Mouse (Mus musculus) cerebellum, postnatal 25 days (tissue): ENCODE measurements around the gene Hdhd3.
A peak's percentile ranks its signal among the peaks of the same experiment; 100 is the strongest.

Source experiments
- DNase-seq, 2 experiments: peaks; one replicate each; pipeline ENCODE4 v3.0.0; 2021; ENCODE audit warnings: mixed read lengths in 2 of 2

Gene Hdhd3

DNA sequence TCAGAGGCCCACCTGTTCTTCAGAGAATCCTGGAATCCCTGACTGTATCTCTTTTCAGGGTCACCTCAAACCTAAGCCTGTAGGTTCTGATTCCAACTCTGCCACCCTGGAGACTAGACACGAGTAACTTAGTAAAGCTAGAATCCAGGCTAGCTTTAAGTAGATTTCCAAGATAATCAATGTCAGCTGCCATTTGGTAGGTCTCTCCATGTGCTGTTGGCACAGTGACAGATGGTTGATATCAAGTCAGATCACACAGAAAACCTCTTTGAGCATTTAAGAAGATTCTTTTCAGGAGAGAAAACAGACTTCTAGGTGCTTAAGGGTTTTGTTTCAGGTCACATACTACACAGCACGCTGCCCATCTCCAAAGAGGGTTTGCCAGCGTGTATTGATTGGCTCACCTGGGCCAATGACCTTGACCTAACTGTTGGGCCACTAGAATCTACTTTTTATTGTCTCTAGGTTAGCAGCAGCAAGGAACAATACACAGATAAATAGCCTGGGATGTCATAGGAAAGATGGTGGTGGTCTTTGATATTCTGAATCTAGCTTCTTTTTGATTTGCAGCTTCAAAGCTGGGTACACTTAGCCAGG lies at the start of gene Hdhd3:
Gene Hdhd3, minus strand, starts transcription at position 94 of the 597 bp plus-strand sequence.
- DNase-seq = no peak

GRCm38 (mm10) chr4:62551966-62552365 lies 48.7 kb upstream of the Hdhd3 start:
- no peak for DNase-seq

GRCm38 (mm10) chr4:62544801-62545200 lies 41.5 kb upstream of the Hdhd3 start:
- no peak for DNase-seq

GRCm38 (mm10) chr4:62543782-62544181 lies 40.5 kb upstream of the Hdhd3 start:
- DNase-seq = no peak

GRCm38 (mm10) chr4:62541802-62542201 lies 38.5 kb upstream of the Hdhd3 start:
- DNase-seq = no peak

GRCm38 (mm10) chr4:62533729-62534128 lies 30.5 kb upstream of the Hdhd3 start:
- DNase-seq = no peak

GRCm38 (mm10) chr4:62527655-62528054 lies 24.4 kb upstream of the Hdhd3 start:
- no peak for DNase-seq

DNA sequence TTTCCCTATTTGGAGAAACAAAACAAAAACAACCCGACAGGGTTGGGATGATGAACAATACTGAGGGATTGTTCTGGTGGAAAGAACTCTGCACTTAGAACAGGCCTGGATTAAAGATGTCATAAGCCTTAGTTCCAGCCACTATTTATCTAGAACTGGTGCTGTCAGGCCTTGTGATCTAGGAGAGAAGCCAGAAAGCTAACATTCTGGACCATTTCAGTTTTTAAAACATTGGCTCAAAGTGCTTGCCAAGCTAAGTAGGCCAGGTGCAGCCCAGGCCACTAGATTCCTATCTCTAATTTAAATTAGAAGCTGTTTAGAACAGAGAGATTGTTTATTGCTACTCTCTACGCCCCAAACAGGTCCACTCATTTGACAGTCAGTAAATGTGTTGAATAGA lies 23.0 kb upstream of the Hdhd3 start:
- no peak for DNase-seq

DNA sequence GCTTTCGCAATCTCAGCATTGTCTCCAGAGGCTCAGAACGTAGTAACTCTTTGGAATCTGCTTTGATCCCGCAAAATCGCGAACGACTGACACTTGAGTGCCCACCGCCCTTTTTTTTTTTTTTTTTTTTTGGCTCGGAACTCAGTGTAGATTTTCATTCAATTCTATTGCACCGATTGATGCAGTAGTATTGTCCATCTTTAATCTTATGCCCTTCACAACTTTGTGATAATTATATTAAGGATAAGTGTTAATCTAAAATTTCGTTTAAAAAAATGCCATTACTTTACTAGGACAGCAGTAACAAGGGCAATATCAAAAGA lies 22.2 kb upstream of the Hdhd3 start:
- DNase-seq = no peak

DNA sequence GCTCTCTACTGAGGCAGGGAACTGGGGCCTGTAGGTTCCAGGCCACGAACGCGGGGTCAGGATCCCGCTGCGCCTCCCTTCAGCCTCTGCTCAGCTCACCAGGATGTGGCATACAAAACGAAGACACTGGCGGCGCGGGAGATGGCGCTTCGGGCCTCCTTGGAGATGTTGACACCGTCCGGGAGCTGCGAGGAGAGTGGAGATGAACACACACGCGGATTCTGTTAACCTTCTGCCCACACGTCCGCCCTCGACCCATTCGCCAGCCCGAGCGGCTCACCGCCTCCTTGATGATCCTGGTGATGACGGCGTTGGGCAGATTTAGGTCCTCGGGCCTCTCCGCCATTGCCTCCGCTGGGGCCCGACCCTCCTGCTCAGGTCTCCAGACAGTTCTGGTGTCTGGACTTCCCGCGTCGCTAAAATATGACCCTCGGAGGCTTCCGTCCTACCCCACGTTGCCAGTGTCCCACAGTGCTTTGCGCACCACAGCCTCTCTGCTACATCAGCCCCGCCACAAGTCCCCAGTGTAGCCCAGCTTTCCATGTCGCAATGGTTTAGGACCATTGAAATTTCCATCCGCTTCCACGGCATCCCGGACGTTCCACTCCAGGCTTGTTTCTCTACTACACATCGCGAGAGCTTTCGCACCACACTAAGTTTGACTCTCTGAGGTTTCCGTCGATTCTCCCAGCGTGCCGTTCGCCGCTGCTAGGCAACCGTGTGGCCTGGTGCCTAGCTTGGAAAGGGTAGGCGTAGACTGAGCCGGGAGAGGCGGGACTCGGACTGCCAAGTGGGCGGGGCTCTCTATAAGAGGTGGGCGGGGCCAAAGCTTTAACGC lies 21.6 kb upstream of the Hdhd3 start, which contains the start of the genes Pole3 and 4933430I17Rik:
Gene Pole3, minus strand, starts transcription at position 418 of the 838 bp plus-strand sequence.
Gene 4933430I17Rik, plus strand, starts transcription at position 719 of the 838 bp plus-strand sequence.
- DNase-seq = peak; percentile 97 to 98

- no peak for DNase-seq
Measured at GRCm38 (mm10) chr4:62520892-62521400, 17.7 kb upstream of the Hdhd3 start.

DNA sequence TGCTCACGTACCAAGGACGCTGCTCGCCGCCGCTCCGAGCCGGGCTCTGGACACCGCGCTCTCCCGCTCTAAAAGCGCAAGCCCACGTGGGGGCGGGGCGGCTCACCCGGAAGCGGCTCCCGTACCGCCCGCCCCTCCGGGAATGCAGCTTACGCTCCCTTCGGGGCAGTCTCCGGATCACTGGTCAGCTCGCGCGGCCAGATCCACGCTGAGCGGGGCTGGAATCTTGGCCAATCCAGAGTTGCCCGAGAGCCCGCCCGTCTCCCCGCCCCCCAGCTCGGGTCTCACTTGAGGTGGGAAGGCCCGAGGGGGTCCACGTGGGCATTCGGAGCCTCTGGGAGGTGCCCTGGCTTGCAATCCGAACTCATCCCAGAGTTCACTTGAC lies 16.6 kb upstream of the Hdhd3 start, which contains the start of gene Alad:
Gene Alad, minus strand, starts transcription at position 70 of the 385 bp plus-strand sequence.
- peak; percentile 89 to 94 for DNase-seq

DNA sequence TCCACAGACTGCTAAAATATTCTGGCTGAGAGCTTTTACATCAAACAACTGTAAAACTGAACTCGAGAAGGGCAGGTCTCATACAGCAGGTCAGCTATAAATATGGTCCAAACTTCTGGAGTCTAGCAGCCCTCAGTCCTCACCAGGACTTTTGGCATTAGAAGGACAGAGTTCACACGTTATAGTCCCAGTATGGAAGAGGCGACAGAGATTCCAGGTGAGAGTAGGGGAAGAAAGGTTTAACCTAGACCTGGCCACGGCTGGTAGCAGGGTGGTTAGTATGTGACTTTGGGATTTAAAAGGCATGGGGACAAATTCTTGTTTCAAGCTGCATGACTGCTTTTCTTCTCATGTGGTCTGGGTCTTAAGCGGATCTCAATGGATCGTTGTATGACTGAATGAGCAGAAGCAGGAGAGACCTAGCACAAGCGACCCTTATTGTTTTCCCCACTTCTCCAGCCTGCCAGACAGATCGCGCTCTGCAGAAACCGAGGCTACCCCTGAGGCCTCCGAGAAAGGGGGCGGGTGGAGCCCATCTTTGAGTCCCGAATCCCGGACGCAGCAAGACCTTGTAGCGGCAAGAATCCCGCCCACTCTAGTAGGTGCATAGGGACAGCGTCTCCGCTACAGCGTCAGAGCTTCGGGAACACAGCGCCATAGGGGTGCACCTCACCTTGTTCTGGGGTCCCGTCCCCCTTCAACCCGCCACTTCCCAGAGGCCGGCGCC lies 16.0 kb upstream of the Hdhd3 start:
- no peak for DNase-seq

- peak; percentile 80 to 83 for DNase-seq
Measured at GRCm38 (mm10) chr4:62518416-62519121, 15.3 kb upstream of the Hdhd3 start.

GRCm38 (mm10) chr4:62517538-62518415 lies 14.5 kb upstream of the Hdhd3 start:
- no peak for DNase-seq

GRCm38 (mm10) chr4:62517046-62517445 lies 13.8 kb upstream of the Hdhd3 start:
- DNase-seq = no peak

DNA sequence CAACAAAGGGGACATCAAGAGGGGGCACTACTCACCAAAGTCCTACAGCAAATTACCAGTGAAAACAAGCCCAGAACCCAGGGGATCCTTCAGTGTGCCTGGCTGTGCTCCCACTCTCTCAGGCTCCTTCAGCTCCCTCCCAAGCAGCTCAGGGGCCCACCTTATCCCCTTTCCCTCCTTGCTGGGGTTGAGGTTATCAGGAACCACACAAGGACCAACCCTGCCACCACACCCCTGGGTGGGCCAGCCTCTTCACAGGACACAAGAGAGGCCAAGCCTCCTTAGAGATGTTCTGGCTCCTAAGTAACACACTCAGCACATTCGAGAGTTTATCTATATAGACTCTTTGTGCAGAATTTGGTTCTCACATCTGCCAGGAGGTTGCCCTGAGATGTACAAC lies 13.3 kb upstream of the Hdhd3 start:
- DNase-seq = no peak

- peak; percentile 76 to 78 for DNase-seq
Measured at GRCm38 (mm10) chr4:62516079-62516478, 12.8 kb upstream of the Hdhd3 start.

GRCm38 (mm10) chr4:62515490-62515889 lies 12.2 kb upstream of the Hdhd3 start:
- DNase-seq = peak; percentile 50 to 51

GRCm38 (mm10) chr4:62514995-62515394 lies 11.7 kb upstream of the Hdhd3 start:
- no peak for DNase-seq

- DNase-seq = no peak
Measured at GRCm38 (mm10) chr4:62513998-62514506, 10.8 kb upstream of the Hdhd3 start.
